Mouse (Mus musculus) lung, adult 2 months (tissue): ENCODE data around the gene Pcbp2.

Source experiments
- CTCF ChIP-seq: fragments of 200-500 bp; IDR thresholded peaks from 2 replicates; pipeline ENCODE4 v1.5.1; 2011; ENCODE audit warnings: mild to moderate bottlenecking, low read length, control low read depth; ENCODE audit not compliant: insufficient read depth
- POLR2A ChIP-seq: fragments of 200-500 bp; IDR thresholded peaks from 2 replicates; pipeline ENCODE4 v1.6.1; 2011; ENCODE audit warnings: low read depth, mild to moderate bottlenecking, control low read depth, low read length, borderline replicate concordance; ENCODE audit errors: extremely low read depth

GRCm38 (mm10) chr15:102505073-102505769 lies 34.9 kb downstream of the Pcbp2 start:
- no peak for TF ChIP-seq CTCF
- no peak for TF ChIP-seq POLR2A
